Mouse (Mus musculus): ENCODE results near the gene Nup188. TPM values are rescaled to one million over a fixed set of nuclear protein-coding genes. Genes with fewer than 3 reads are reported as not detected.

Gene Nup188
- polyA plus RNA-seq (2021; fragmentation: Nextera tagmentation): 6.7 and 8.8 TPM in 2 replicates
- long read RNA-seq, experiment 1, full-length matches to known transcripts: 4 of 14 reads
- long read RNA-seq, experiment 1, partial matches to known transcripts: 7 of 14 reads
- long read RNA-seq, experiment 1, other reads (novel, unspliced or antisense): 3 of 14 reads
- long read RNA-seq, experiment 2, partial matches to known transcripts: 2 of 2 reads
- long read RNA-seq, experiment 2, other reads (novel, unspliced or antisense): 0 of 2 reads

DNA sequence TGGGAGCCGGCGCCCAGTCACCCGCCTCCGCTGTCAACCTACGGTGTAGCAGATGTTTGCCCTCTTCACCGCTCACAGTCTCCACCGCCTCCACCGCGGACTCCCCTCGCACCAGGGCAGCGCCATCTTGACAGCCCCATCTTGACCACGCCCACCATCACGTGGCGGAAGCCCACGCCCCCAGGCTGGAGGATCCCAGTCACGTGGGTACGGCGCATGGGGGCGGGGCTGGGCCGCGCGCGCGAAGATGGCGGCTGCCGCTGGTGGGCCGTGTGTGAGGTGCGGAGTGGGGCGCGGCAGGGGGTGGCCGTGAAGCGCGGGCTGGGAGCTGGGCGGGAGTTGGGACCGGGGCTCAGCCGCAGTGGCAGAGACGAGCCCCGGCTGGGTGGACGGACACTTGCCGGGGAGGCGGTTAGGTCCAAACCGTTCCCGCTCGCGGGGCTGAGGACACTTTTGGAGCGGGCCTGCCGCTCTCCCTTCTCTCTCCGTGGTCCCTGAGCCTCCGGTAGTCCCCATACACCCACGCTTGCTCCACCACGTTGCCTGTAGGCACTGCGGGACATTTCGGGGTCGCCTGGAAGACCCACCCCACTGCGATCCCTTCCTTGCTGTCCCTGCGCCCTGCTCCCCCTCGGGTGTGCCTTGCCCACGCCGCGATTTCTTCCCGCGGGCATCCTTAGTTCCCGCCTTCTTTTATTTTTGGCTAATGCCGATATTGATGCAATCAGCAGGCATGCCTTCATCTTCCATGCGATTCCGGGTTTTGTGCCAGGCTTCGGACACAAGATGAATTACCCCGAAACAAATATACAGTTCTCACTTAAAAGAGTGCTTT, at the start of gene Nup188, which contains the start of gene Dolk:
Nup188 (plus strand) TSS at position 206 of the 835 bp plus-strand sequence.
Dolk (minus strand) TSS at position 143 of the 835 bp plus-strand sequence.

GRCm38 (mm10) chr2:30237199-30237880, 48.9 kb upstream of the Nup188 start, which contains the start of gene Lrrc8a:
Gene Lrrc8a (plus strand): TSS chr2:30237715.

GRCm38 (mm10) chr2:30240267-30240666, 45.9 kb upstream of the Nup188 start, which contains the start of gene Gm28035:
Gene Gm28035 (plus strand): TSS chr2:30240567.

DNA sequence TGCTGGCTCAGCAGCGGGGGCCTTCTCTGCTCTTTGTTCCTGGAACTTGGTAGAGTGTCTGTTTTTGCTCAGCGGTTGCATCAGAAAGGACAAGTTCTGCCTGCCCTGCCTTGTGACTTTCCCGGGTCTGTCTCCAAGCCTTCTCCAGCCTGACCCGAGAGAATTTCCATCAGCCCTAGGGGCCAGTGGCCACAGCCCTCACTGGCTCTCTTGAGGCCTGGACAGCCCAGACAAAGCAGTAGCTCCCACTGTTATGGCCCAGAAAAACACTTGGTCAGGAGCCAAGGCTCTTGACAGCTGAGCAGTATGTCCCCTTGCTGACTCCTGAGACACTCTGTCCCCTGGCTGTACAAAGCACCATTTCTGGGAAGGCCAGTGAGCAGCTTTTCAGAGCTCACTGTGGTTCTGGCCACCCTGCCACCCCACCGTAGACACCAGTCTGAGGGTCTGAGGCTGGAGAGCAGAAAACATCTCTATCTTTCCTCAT, 20.4 kb upstream of the Nup188 start, which contains the start of gene Phyhd1:
Phyhd1 (plus strand) TSS at position 437 of the 487 bp plus-strand sequence.

DNA sequence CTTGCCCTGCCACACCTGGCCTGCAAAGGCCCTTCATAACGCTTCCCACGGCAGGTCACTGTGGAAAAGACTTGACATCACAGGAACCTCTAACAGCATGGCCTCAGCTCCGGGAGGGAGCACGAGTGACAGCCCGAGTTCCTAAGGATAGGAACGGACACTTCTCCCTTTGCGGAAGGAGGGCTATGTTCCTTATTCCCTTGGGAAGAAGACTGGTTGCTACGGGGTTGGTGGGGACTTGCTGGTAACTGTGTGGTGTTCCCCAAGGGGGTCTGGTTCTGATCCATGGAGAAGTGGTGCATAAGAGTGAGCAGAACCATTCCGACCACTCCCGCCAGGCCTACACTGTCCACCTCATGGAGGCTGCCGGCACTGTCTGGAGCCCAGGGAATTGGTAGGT, 5.5 kb upstream of the Nup188 start, which contains the start of gene Gm28038:
Gm28038 (plus strand) TSS at position 301 of the 400 bp plus-strand sequence.

GRCm38 (mm10) chr2:30358533-30359531, 72.6 kb downstream of the Nup188 start, which contains the start of gene Sh3glb2:
Gene Sh3glb2 (minus strand): TSS chr2:30359337.

DNA sequence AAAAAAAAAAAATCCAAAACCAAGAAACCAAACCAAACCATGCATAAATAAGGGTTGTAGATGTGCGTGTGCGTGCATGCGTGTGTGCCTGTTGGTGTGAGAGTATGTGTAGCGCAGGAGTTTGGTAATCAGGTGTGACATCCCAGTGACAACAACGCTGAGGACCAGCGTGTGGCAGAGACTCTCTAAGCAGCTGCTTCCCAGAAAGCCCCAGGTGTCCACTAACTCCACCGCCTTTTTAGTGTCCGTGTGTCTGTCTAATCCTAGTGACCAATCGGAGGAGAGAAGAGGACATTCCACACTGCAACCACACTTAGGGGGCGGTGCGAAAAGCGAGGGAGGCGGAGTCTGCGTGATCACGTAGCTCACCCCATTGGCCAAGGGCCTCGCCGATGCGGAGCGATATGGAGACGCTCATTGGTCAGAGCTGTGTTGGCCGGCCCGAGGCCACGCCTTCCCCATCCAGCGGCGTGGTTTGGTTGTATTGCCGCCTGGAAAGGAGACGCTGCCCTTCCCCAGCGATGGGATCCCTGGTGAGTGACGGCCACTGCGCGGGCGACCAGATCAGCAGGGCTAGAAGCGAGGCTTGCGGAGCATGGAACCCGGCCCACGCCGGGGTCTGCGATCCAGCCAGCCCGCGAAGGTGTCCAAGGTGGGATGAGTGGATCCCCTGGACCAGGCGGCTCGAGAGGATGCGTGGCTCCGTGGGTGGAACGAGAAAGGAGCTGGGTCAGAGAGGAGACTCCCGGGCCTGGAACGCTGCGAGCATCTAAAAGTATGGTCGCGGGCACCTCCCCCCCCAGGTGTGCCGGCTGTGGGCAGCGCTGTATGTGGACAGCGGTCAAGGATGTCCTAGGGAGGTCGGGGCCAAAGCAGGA, 77.8 kb downstream of the Nup188 start, which contains the start of gene Miga2:
Miga2 (plus strand) TSS at position 461 of the 878 bp plus-strand sequence.

DNA sequence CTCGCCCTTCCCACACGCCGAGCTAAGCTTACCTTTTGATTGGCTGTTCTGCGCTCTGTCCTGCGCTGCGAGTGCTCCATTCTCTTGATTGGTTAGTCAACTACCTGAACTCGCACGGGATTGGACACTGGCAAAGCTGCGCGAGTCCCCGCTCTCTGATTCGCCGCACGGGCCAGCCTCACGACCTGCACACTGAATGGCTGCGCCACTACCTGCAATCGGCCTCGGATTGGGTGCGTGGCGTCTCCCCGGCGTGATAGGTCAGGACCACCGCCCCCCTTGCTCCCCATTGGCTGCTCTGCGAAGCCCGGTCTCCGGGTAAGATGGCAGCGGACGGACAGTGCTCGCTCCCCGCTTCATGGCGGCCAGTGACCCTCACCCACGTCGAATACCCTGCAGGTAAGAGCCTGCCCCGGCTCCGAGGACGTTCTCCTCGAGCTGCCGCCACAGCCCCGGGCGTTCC, 105.9 kb downstream of the Nup188 start, which contains the start of gene Dolpp1:
Dolpp1 (plus strand) TSS at position 141 of the 463 bp plus-strand sequence.

Other genes starting within 250 kb of the Nup188 start
- gene Wdr34, start 237.5 kb upstream of the Nup188 start, polyA plus RNA-seq (2021; fragmentation: Nextera tagmentation): 38.6 and 50.8 TPM in 2 replicates
- 171 and 208 TPM in 2 replicates for gene Set, start 229.0 kb upstream of the Nup188 start, polyA plus RNA-seq (2021; fragmentation: Nextera tagmentation)
- gene Pkn3, start 208.7 kb upstream of the Nup188 start, polyA plus RNA-seq (2021; fragmentation: Nextera tagmentation): 0.41 and 0.72 TPM in 2 replicates
- gene Zdhhc12, start 192.7 kb upstream of the Nup188 start, polyA plus RNA-seq (2021; fragmentation: Nextera tagmentation): 18.0 and 20.6 TPM in 2 replicates
- gene Zer1, start 161.8 kb upstream of the Nup188 start, polyA plus RNA-seq (2021; fragmentation: Nextera tagmentation): 13.9 and 19.7 TPM in 2 replicates
- gene Tbc1d13, start 152.7 kb upstream of the Nup188 start, polyA plus RNA-seq (2021; fragmentation: Nextera tagmentation): 18.8 and 21.8 TPM in 2 replicates
- gene Endog, start 114.9 kb upstream of the Nup188 start, polyA plus RNA-seq (2021; fragmentation: Nextera tagmentation): 14.1 and 47.6 TPM in 2 replicates
- gene Spout1, start 107.9 kb upstream of the Nup188 start, polyA plus RNA-seq (2021; fragmentation: Nextera tagmentation): 27.2 and 33.7 TPM in 2 replicates
- gene Kyat1, start 80.5 kb upstream of the Nup188 start, polyA plus RNA-seq (2021; fragmentation: Nextera tagmentation): 6.5 and 7.9 TPM in 2 replicates
- 41.0 and 44.2 TPM in 2 replicates for gene Lrrc8a, start 48.7 kb upstream of the Nup188 start, polyA plus RNA-seq (2021; fragmentation: Nextera tagmentation)
- gene Gm28035, start 45.8 kb upstream of the Nup188 start, polyA plus RNA-seq (2021; fragmentation: Nextera tagmentation): 0.04 and 0.09 TPM in 2 replicates
- 10.2 and 14.2 TPM in 2 replicates for gene Phyhd1, start 20.2 kb upstream of the Nup188 start, polyA plus RNA-seq (2021; fragmentation: Nextera tagmentation)
- gene Gm28038, start 5.4 kb upstream of the Nup188 start, polyA plus RNA-seq (2021; fragmentation: Nextera tagmentation): not detected in 2 replicates
- 26.3 and 30.3 TPM in 2 replicates for gene Dolk, start 63 bp upstream of the Nup188 start, polyA plus RNA-seq (2021; fragmentation: Nextera tagmentation)
- 217 and 227 TPM in 2 replicates for gene Sh3glb2, start 72.9 kb downstream of the Nup188 start, polyA plus RNA-seq (2021; fragmentation: Nextera tagmentation)
- 26.9 and 27.7 TPM in 2 replicates for gene Miga2, start 77.8 kb downstream of the Nup188 start, polyA plus RNA-seq (2021; fragmentation: Nextera tagmentation)
- gene Dolpp1, start 105.9 kb downstream of the Nup188 start, polyA plus RNA-seq (2021; fragmentation: Nextera tagmentation): 17.6 and 18.3 TPM in 2 replicates
- 25.7 and 29.0 TPM in 2 replicates for gene Crat, start 129.4 kb downstream of the Nup188 start, polyA plus RNA-seq (2021; fragmentation: Nextera tagmentation)
- gene Ptpa, start 129.6 kb downstream of the Nup188 start, polyA plus RNA-seq (2021; fragmentation: Nextera tagmentation): 124 and 158 TPM in 2 replicates
- 4.1 and 8.4 TPM in 2 replicates for gene Ier5l, start 187.8 kb downstream of the Nup188 start, polyA plus RNA-seq (2021; fragmentation: Nextera tagmentation)